Comparison of ENCODE assay signal across 17 mouse cellular contexts in genomic region chr11:46755714-46756113, GRCm38 (mm10). TPM values are rescaled to one million over a fixed set of nuclear protein-coding genes. Genes with fewer than 3 reads are reported as not detected.
DNase-seq lines count a peak whose midpoint lies in the region; ATAC-seq lines count a peak whose summit lies in the region.
"Not testable (repeated sequence)": the region's sequence is repeated elsewhere in the genome, so short reads cannot be mapped to it uniquely, and the experiment has no call there.
"Had no signal": no experiment of that assay in that cellular context is flagged by ENCODE, and none has a peak within 500 bp of the region (broad histone marks: within the 10 kb centered on the region; RNA-seq: fewer than 3 reads in every experiment).

No protein-coding gene starts in this region.

- H3K36me3 ChIP-seq in embryonic facial prominence, embryonic 11.5 days (replicated peaks; ENCODE audit: control insufficient read depth, insufficient read depth, low read depth, low read length); forebrain, embryonic 12.5 days (replicated peaks); forebrain, embryonic 16.5 days (ENCODE audit: control insufficient read depth, insufficient read depth); hindbrain, embryonic 11.5 days (ENCODE audit: control insufficient read depth, insufficient read depth, low read length); midbrain, embryonic 12.5 days: not testable (repeated sequence)

- H3K4me3 ChIP-seq in embryonic facial prominence, embryonic 11.5 days (ENCODE audit: low read depth, low read length); forebrain, embryonic 12.5 days (replicated peaks); forebrain, embryonic 16.5 days (replicated peaks; ENCODE audit: low read length); hindbrain, embryonic 11.5 days (ENCODE audit: low read depth, low read length); midbrain, embryonic 12.5 days: not testable (repeated sequence)

- not testable (repeated sequence) for H3K27ac ChIP-seq in embryonic facial prominence, embryonic 11.5 days (replicated peaks; ENCODE audit: low read depth, low read length); forebrain, embryonic 12.5 days; forebrain, embryonic 16.5 days (ENCODE audit: low read length); hindbrain, embryonic 11.5 days (ENCODE audit: low read depth, low read length); midbrain, embryonic 12.5 days (replicated peaks)

- H3K9ac ChIP-seq in embryonic facial prominence, embryonic 11.5 days (replicated peaks; ENCODE audit: low read length); forebrain, embryonic 12.5 days; forebrain, embryonic 16.5 days (replicated peaks; ENCODE audit: low read depth, low read length); hindbrain, embryonic 11.5 days (ENCODE audit: low read depth, low read length); midbrain, embryonic 12.5 days (replicated peaks): not testable (repeated sequence)

- not testable (repeated sequence) for H3K9me3 ChIP-seq in embryonic facial prominence, embryonic 11.5 days (replicated peaks; ENCODE audit: control insufficient read depth, low read length); forebrain, embryonic 12.5 days; forebrain, embryonic 16.5 days (ENCODE audit: control insufficient read depth, low read length); hindbrain, embryonic 11.5 days (ENCODE audit: control insufficient read depth, low read length); midbrain, embryonic 12.5 days

- not testable (repeated sequence) for H3K27me3 ChIP-seq in embryonic facial prominence, embryonic 11.5 days (ENCODE audit: control insufficient read depth, insufficient read depth, low read length); forebrain, embryonic 12.5 days; forebrain, embryonic 16.5 days (replicated peaks; ENCODE audit: control insufficient read depth, insufficient read depth, low read length); hindbrain, embryonic 11.5 days (ENCODE audit: control insufficient read depth, insufficient read depth, low read length); midbrain, embryonic 12.5 days

- ATAC-seq in embryonic facial prominence, embryonic 11.5 days (replicated peaks; ENCODE audit: insufficient number of reproducible peaks, low FRiP score, low TSS enrichment, low read depth): 0 out of 2 replicates have a peak, but pooled peaks have one; percentile 52
- ATAC-seq in forebrain, embryonic 12.5 days (ENCODE audit: low FRiP score): 0 out of 2 replicates have a peak, but pooled peaks have one; percentile 17
- ATAC-seq in forebrain, embryonic 16.5 days: peak; percentile 50; the same call in 1 of the 2 replicates
- ATAC-seq in hindbrain, embryonic 11.5 days (ENCODE audit: low FRiP score): 0 out of 2 replicates have a peak, but pooled peaks have one; percentile 27
- 0 out of 2 replicates have a peak, but pooled peaks have one; percentile 27 for ATAC-seq in midbrain, embryonic 12.5 days (ENCODE audit: low FRiP score, low read depth)

- not testable (repeated sequence) for DNase-seq in embryonic facial prominence, embryonic 11.5 days (ENCODE audit: low spot score); hindbrain, embryonic 11.5 days (ENCODE audit: low spot score)
- peak; percentile 3 for DNase-seq in layer of hippocampus, adult 9-11 months

- WGBS in embryonic facial prominence, embryonic 11.5 days: 89% methylated on average over 6 of the region's 6 CpGs
- WGBS in forebrain, embryonic 12.5 days: 86% methylated on average over 6 of the region's 6 CpGs
- 85% methylated on average over 6 of the region's 6 CpGs for WGBS in forebrain, embryonic 16.5 days
- WGBS in hindbrain, embryonic 11.5 days: 85% methylated on average over 6 of the region's 6 CpGs
- 84% methylated on average over 6 of the region's 6 CpGs for WGBS in midbrain, embryonic 12.5 days

- not testable (repeated sequence) for H3K4me2 ChIP-seq in embryonic facial prominence, embryonic 11.5 days (ENCODE audit: low read depth, low read length); forebrain, embryonic 12.5 days; forebrain, embryonic 16.5 days (ENCODE audit: low read length); hindbrain, embryonic 11.5 days (replicated peaks; ENCODE audit: low read depth, low read length); midbrain, embryonic 12.5 days (replicated peaks)

- H3K4me1 ChIP-seq in embryonic facial prominence, embryonic 11.5 days (ENCODE audit: control insufficient read depth, insufficient read depth, low read length); forebrain, embryonic 12.5 days; forebrain, embryonic 16.5 days (replicated peaks; ENCODE audit: control insufficient read depth, insufficient read depth, low read length); hindbrain, embryonic 11.5 days (replicated peaks; ENCODE audit: control insufficient read depth, insufficient read depth, low read length); midbrain, embryonic 12.5 days: not testable (repeated sequence)

RNA-seq across cellular contexts. Expression of gene Havcr1, which starts 20.8 kb away (rescaled TPM):
- polyA plus RNA-seq in embryonic facial prominence, embryonic 11.5 days (2014; fragmentation: Nextera tagmentation; extraction: Ambion mirVana): not detected in 2 replicates
- not detected in 2 replicates for polyA plus RNA-seq in forebrain, embryonic 12.5 days (2016; fragmentation: Nextera tagmentation; extraction: Ambion mirVana)
- not detected in 2 replicates for polyA plus RNA-seq in forebrain, embryonic 16.5 days (2015; fragmentation: Nextera tagmentation; extraction: Ambion mirVana)
- not detected in 2 replicates for polyA plus RNA-seq in hindbrain, embryonic 11.5 days (2014; fragmentation: Nextera tagmentation; extraction: Ambion mirVana)
- polyA plus RNA-seq in midbrain, embryonic 12.5 days (2016; fragmentation: Nextera tagmentation; extraction: Ambion mirVana): not detected in 2 replicates
- polyA plus RNA-seq: activated CD4-positive, CD25-positive, alpha-beta regulatory T cell, adult 4 months; cerebellum, adult 2 months; cortical plate, adult 2 months; embryonic facial prominence, embryonic 10.5 days; embryonic facial prominence, embryonic 13.5 days; erythroblast, embryonic 14.5 days; forebrain, embryonic 10.5 days; forebrain, embryonic 15.5 days; G1E had no signal

RNA-seq across cellular contexts. Expression of gene Timd2, which starts 48.9 kb away (rescaled TPM):
- polyA plus RNA-seq in embryonic facial prominence, embryonic 11.5 days (2014; fragmentation: Nextera tagmentation; extraction: Ambion mirVana): not detected in 2 replicates
- not detected in 2 replicates for polyA plus RNA-seq in forebrain, embryonic 12.5 days (2016; fragmentation: Nextera tagmentation; extraction: Ambion mirVana)
- polyA plus RNA-seq in forebrain, embryonic 16.5 days (2015; fragmentation: Nextera tagmentation; extraction: Ambion mirVana): 0.10 TPM in 1 of 2 replicates, not detected in the other
- 0.11 TPM in 1 of 2 replicates, not detected in the other for polyA plus RNA-seq in hindbrain, embryonic 11.5 days (2014; fragmentation: Nextera tagmentation; extraction: Ambion mirVana)
- not detected in 2 replicates for polyA plus RNA-seq in midbrain, embryonic 12.5 days (2016; fragmentation: Nextera tagmentation; extraction: Ambion mirVana)
- polyA plus RNA-seq: cerebellum, adult 2 months; cortical plate, adult 2 months; embryonic facial prominence, embryonic 13.5 days; erythroblast, embryonic 14.5 days; forebrain, embryonic 15.5 days; G1E had no signal

RNA-seq across cellular contexts. Expression of gene Timd4, which starts 54.9 kb away (rescaled TPM):
- polyA plus RNA-seq in embryonic facial prominence, embryonic 11.5 days (2014; fragmentation: Nextera tagmentation; extraction: Ambion mirVana): 0.31 TPM in 1 of 2 replicates, not detected in the other
- 0.42 TPM in 1 of 2 replicates, not detected in the other for polyA plus RNA-seq in forebrain, embryonic 12.5 days (2016; fragmentation: Nextera tagmentation; extraction: Ambion mirVana)
- polyA plus RNA-seq in forebrain, embryonic 16.5 days (2015; fragmentation: Nextera tagmentation; extraction: Ambion mirVana): not detected in 2 replicates
- polyA plus RNA-seq in hindbrain, embryonic 11.5 days (2014; fragmentation: Nextera tagmentation; extraction: Ambion mirVana): 0.15 TPM in 1 of 2 replicates, not detected in the other
- 0.20 and 0.24 TPM in 2 replicates for polyA plus RNA-seq in midbrain, embryonic 12.5 days (2016; fragmentation: Nextera tagmentation; extraction: Ambion mirVana)
- polyA plus RNA-seq: activated CD4-positive, CD25-positive, alpha-beta regulatory T cell, adult 4 months; CD4-positive, CD25-positive, alpha-beta regulatory T cell, adult 4 months; cerebellum, adult 2 months; embryonic facial prominence, embryonic 13.5 days; forebrain, embryonic 15.5 days; G1E; Patski had no signal
